Mouse (Mus musculus) monocyte, adult 59 days (primary cell): ENCODE measurements around the gene Enam. TPM values are rescaled to one million over a fixed set of nuclear protein-coding genes. Genes with fewer than 3 reads are reported as not detected.

Source experiments
- total RNA-seq, 2 experiments: library from RNA; stranded (reverse); gene quantifications; one replicate each; pipeline ENCODE4 v1.2.4; 2023

The Enam gene
- total RNA-seq, result not detected

DNA sequence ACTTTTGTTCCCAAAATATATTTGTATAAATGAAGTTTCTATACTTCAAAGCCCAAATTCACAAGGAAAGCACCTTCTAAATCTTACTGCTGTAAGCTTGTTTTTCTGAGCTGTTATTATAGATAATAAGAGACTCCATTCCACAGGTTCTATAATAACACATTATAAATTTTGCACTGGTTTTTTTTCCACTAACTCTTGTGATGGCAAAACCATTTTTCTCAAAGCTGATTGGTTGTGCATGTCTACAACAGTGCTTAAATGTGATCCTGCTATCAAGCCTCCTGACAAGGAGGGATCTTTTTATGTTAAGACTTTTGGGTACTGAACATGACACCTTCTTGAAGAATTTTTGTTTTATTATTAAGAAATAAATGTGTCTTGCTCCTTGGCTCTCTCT lies at the start of gene Enam:
Enam (plus strand) TSS at position 301 of the 400 bp plus-strand sequence.

GRCm38 (mm10) chr5:88455691-88456090 lies 32.1 kb upstream of the Enam start, which contains the start of gene Ambn:
Ambn (plus strand) TSS chr5:88455991.

GRCm38 (mm10) chr5:88527657-88528056 lies 39.9 kb downstream of the Enam start, which contains the start of gene Jchain:
Jchain (minus strand) TSS chr5:88527891.

GRCm38 (mm10) chr5:88554086-88554886 lies 66.5 kb downstream of the Enam start, which contains the start of gene Utp3:
Utp3 (plus strand) TSS chr5:88554462.

Other genes starting within 250 kb of the Enam start
- gene Gm7714, start 219.1 kb upstream of the Enam start, total RNA-seq, result not detected
- gene Prol1, start 170.7 kb upstream of the Enam start, total RNA-seq, result not detected
- gene Amtn, start 111.9 kb upstream of the Enam start, total RNA-seq, result not detected
- not detected for gene Ambn, start 32.0 kb upstream of the Enam start, total RNA-seq
- gene Jchain, start 39.9 kb downstream of the Enam start, total RNA-seq, result 100 to 1,000 TPM in 1 of 2 experiments, 10 to 100 TPM in 1; 37.5 to 119 TPM
- gene Utp3, start 66.5 kb downstream of the Enam start, total RNA-seq, result 10 to 100 TPM; 42.1 to 49.3 TPM
- 10 to 100 TPM; 33.7 to 38.0 TPM for gene Rufy3, start 77.1 kb downstream of the Enam start, total RNA-seq
- 10 to 100 TPM; 51.6 to 54.2 TPM for gene Grsf1, start 188.2 kb downstream of the Enam start, total RNA-seq
- 10 to 100 TPM; 25.6 to 28.4 TPM for gene Mob1b, start 232.9 kb downstream of the Enam start, total RNA-seq